Mouse (Mus musculus): Measurements from ENCODE around the gene Slc24a3. TPM values are rescaled to one million over a fixed set of nuclear protein-coding genes. Genes with fewer than 3 reads are reported as not detected.

Slc24a3 gene
- polyA plus RNA-seq, 1 experiment, result 66.1 TPM

DNA sequence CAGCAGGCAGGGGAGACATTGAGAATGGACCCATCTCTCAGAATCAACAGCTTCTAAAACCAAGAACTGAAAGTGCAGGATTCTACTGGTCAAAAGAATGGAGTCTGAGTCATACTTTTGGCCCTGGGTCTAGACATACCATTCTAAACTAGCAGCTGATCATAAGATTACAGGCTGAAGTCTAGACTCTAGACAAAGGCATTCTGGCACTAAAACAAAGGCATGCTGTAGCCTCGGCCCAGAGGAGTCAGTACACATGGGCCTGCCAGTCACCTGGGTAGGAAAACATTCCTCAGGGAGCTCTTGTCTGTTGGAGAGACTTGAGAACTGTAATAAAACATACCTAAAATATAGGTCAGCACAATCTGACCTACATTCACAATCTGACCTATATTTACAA lies 489.2 kb downstream of the Slc24a3 start:
- TF ChIP-seq FLI1 (IDR thresholded peaks at IDR 0.05; ENCODE audit: low read length), result no peak
- TF ChIP-seq GATA1 (IDR thresholded peaks at IDR 0.05; ENCODE audit: borderline replicate concordance, low read length), result no peak
- Histone ChIP-seq H3K27me3 (replicated peaks) (no peaks in the 10 kb centered on the region), H3K36me3 (replicated peaks; ENCODE audit: low read length) (no peaks in the 10 kb centered on the region), H3K4me3 (replicated peaks) (no peak overlapping the region), H3K9me3 (no peaks in the 10 kb centered on the region), H3K4me1 (no peaks in the 10 kb centered on the region)

DNA sequence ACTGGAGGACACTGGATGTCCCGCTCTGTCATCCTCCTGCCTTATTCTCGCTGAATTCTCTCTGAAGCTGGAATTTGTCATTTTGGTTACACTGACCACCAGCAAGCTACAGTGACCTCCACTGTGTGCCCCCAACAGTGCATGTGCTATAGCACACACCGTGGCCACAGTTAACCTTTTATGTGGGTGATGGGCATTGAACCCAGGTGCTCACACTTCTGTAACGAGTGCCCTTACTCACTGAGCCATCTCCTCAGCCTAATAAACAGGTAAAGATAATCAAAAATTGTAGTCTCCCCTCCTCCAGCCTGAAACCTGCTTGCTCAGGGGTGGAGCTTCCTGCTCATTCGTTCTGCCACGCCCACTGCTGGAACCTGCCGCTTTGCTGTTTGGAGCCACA lies 493.7 kb downstream of the Slc24a3 start:
- TF ChIP-seq GATA1 (IDR thresholded peaks at IDR 0.05; ENCODE audit: borderline replicate concordance, low read length) (no peak), FLI1 (IDR thresholded peaks at IDR 0.05; ENCODE audit: low read length) (no peak)

DNA sequence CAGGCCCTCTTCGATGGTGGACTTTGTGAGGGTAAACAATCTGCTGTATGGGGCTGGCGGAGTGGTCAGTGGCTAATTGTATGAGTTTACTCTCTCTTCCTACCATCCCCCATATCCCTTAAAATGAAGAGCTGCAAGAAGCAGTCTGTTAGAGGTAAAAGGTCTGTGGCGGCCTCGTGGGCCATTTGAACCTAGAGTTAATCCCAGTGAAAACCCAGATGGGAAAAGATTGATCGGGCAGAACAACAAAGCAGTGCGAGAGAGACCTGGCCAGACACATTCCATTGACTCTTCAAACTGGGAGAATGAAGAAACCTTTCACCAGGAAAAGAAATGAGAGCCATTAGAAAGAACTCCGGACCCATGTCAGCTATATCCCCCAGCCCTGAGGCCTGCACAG lies 496.3 kb downstream of the Slc24a3 start:
- no peaks in the 10 kb centered on the region for H3K9me3 ChIP-seq
- H3K27me3 ChIP-seq (replicated peaks), result peaks cover 10% of the 10 kb centered on the region
- H3K4me3 ChIP-seq (replicated peaks), result no peak overlapping the region
- no peaks in the 10 kb centered on the region for H3K4me1 ChIP-seq
- no peak for TF ChIP-seq GATA1 (IDR thresholded peaks at IDR 0.05; ENCODE audit: borderline replicate concordance, low read length)
- no peak for TF ChIP-seq FLI1 (IDR thresholded peaks at IDR 0.05; ENCODE audit: low read length)
- no peaks in the 10 kb centered on the region for H3K36me3 ChIP-seq (replicated peaks; ENCODE audit: low read length)

More for the DNA sequence above, 493.7 kb downstream of the Slc24a3 start:
- no peaks in the 10 kb centered on the region for H3K36me3 ChIP-seq (replicated peaks; ENCODE audit: low read length)
- no peaks in the 10 kb centered on the region for H3K9me3 ChIP-seq
- peaks cover 2% of the 10 kb centered on the region for H3K27me3 ChIP-seq (replicated peaks)
- no peak overlapping the region for H3K4me3 ChIP-seq (replicated peaks)
- H3K4me1 ChIP-seq, result no peaks in the 10 kb centered on the region

DNA sequence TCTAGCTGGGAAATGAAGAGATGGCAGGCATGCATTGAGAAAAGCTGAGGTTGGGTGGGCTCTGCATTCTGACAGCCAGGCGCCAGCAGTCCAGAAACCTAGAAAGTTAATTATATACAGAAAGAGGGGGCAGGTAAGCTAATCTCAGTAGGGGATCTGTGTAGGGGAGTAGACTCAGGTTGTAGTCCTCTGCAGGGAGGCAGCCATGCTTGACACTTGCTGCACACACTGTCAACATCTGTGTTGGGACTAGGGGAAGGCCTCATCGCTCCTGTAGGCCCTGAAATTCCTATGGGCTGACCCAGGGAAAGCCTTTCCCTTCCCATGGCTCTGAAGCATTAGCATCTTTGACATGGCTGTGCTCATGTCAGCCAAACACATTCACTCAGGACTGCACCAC lies 496.8 kb downstream of the Slc24a3 start:
- Histone ChIP-seq H3K9me3 (no peaks in the 10 kb centered on the region), H3K4me1 (no peaks in the 10 kb centered on the region), H3K4me3 (replicated peaks) (no peak overlapping the region), H3K36me3 (replicated peaks; ENCODE audit: low read length) (no peaks in the 10 kb centered on the region), H3K27me3 (replicated peaks) (peaks cover 10% of the 10 kb centered on the region)
- TF ChIP-seq GATA1 (IDR thresholded peaks at IDR 0.05; ENCODE audit: borderline replicate concordance, low read length) (no peak), FLI1 (IDR thresholded peaks at IDR 0.05; ENCODE audit: low read length) (no peak)

DNA sequence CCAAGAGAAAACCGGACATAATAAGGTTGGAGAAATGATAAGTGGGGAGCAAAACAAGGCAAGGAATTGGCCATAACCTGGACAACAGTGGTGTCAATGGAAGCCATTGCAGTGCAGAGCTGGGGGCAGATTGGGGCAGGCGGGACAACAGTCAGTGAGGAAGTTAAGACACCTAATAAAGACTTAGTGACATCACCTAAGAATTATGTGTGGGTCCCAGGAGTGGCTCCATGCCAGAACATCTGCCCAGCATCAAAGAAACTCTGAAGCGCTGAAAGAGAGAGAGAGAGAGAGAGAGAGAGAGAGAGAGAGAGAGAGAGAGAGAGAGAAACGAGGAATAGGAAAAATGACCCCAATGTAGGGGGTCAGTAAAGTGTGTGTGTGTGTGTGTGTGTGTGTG lies 500.6 kb downstream of the Slc24a3 start:
- Histone ChIP-seq H3K27me3 (replicated peaks) (peaks cover 12% of the 10 kb centered on the region), H3K4me3 (replicated peaks) (no peak overlapping the region), H3K4me1 (no peaks in the 10 kb centered on the region), H3K9me3 (no peaks in the 10 kb centered on the region), H3K36me3 (replicated peaks; ENCODE audit: low read length) (no peaks in the 10 kb centered on the region)
- TF ChIP-seq GATA1 (IDR thresholded peaks at IDR 0.05; ENCODE audit: borderline replicate concordance, low read length), result no peak
- TF ChIP-seq FLI1 (IDR thresholded peaks at IDR 0.05; ENCODE audit: low read length), result no peak

DNA sequence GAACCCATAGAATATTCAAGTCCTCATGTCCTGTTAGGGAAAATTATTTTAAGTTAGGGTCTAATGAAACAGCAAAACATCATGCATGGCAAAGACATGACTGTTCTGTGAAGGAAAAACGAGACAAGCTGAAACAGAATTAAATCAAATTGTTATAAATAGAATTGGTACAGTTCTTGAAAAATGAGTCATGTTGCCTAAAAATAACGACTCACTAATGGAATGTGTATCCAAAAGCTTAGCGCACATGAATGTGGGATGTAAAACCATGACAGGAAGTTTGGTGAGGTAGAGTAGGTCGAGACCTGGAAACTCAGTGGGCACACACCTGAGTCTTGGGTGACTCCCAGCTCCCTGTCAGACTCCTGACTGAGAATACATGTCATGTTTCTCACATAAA lies 502.6 kb downstream of the Slc24a3 start:
- TF ChIP-seq GATA1 (IDR thresholded peaks at IDR 0.05; ENCODE audit: borderline replicate concordance, low read length) (no peak), FLI1 (IDR thresholded peaks at IDR 0.05; ENCODE audit: low read length) (no peak)
- H3K4me3 ChIP-seq (replicated peaks), result no peak overlapping the region
- peaks cover 8% of the 10 kb centered on the region for H3K4me1 ChIP-seq
- H3K9me3 ChIP-seq, result no peaks in the 10 kb centered on the region
- H3K36me3 ChIP-seq (replicated peaks; ENCODE audit: low read length), result no peaks in the 10 kb centered on the region
- H3K27me3 ChIP-seq (replicated peaks), result peaks cover 20% of the 10 kb centered on the region

DNA sequence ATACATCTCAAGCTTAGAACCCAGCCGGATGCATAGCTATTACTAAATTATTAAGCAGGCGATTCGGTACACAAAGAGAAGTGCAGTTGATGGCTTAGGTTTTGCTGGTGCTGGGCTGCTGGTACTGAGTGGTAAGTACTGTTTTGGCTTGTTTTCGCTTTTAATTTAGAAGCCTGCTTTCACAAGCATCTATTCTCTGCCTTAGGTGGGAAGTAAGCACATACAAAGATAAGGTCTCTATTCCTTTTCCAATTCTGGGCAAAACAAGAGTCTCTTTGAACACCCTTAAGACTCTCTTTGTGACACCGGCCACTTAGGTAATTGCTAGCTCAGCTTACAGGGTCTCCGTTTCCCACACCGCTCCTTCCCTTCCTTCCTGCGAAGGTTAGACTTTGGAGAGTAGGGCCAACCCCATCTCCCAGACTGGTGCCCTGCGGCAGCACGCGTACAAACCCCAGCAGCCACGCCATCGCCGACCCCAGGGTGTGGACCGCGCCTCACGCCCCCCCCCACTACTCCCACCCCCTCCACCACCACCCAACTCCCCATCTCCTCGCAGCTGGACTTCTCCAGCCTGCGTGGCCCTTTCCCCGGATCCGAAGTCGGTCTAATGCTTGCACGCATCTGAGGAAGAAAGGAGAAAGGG lies 507.1 kb downstream of the Slc24a3 start:
- H3K9me3 ChIP-seq, result peaks cover 15% of the 10 kb centered on the region
- TF ChIP-seq FLI1 (IDR thresholded peaks at IDR 0.05; ENCODE audit: low read length), result no peak
- TF ChIP-seq GATA1 (IDR thresholded peaks at IDR 0.05; ENCODE audit: borderline replicate concordance, low read length), result no peak

DNA sequence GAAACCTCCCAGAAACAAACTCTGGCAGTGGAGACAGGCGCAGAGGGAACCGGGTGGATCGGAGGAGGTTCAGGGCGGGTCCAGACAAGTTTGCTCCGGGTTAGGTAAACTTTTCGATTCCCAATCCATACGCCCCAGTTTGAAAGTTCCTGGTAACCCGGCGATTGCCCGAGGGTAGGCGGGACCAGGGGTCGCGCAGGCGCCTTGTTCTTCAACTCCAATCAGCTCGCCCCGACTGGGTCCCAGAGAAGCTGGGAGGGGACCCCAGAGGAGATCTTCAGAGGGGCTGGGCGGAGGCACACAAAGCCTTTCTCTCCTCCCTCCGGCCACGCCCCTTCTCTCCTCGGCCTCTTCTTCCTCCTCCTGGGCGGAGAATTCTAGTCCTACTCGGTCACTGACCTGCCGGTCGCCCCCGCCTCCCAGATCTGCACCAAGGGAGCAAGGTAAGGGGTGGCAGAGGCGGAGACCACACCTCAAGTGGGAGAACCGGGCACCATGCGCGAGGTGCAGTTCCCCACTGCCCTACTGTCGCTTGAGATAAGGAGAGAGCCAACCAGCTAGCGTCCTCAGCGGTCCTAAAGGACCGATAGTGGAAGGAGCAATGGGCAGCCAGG lies 507.7 kb downstream of the Slc24a3 start, which contains the start of gene Rin2:
Rin2 (plus strand) TSS at position 74 of the 614 bp plus-strand sequence.
- Histone ChIP-seq H3K27me3 (replicated peaks) (peaks cover 42% of the 10 kb centered on the region), H3K36me3 (replicated peaks; ENCODE audit: low read length) (no peaks in the 10 kb centered on the region), H3K9me3 (peaks cover 15% of the 10 kb centered on the region), H3K4me1 (peaks cover 18% of the 10 kb centered on the region), H3K4me3 (replicated peaks) (peak within 1 kb of the TSS; percentile 92)
- no peak for TF ChIP-seq GATA1 (IDR thresholded peaks at IDR 0.05; ENCODE audit: borderline replicate concordance, low read length)

More for the DNA sequence above, 507.1 kb downstream of the Slc24a3 start:
- H3K36me3 ChIP-seq (replicated peaks; ENCODE audit: low read length), result no peaks in the 10 kb centered on the region
- peaks cover 18% of the 10 kb centered on the region for H3K4me1 ChIP-seq
- peak overlapping the region; percentile 92 for H3K4me3 ChIP-seq (replicated peaks)
- H3K27me3 ChIP-seq (replicated peaks), result peaks cover 42% of the 10 kb centered on the region

DNA sequence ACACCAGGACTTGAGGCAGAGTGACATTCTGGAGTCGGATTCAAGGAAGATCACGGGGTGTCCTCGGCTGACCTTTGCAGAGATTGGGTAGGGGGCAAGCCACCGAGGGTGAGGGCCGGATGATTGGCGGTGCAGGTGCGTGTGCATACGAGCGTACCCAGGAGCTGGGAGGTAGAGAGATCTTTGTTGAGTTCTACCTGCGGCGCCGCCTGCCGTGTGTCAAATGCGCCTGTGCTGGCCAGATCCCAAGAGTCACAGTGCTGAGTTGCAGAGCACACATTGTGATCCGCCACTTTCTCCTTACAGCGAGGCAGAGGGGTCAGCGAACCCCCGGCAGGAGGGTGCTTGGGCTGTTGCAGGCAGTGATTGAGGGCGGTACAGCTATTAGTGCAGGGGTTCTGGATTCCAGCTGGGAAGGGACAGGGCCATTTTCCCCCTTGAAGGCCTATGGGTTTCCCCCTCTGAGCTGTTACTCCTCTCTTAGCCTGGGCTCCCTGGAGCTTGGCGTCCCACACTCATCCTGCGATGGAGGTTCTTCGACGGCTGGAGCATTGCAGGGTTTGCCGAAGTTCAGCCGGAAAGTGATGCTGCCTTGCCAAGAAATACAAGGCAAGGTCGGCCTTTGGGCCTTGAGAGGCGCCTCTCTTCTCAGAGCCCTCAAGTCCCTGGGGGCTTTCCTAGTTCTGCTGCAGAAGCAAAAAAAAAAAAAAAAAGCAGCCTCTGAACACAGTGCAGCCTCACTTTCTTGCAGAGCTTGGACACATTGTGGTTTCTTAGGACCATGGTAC lies 508.4 kb downstream of the Slc24a3 start:
- TF ChIP-seq GATA1 (IDR thresholded peaks at IDR 0.05; ENCODE audit: borderline replicate concordance, low read length) (no peak), FLI1 (IDR thresholded peaks at IDR 0.05; ENCODE audit: low read length) (no peak)
- Histone ChIP-seq H3K9me3 (peaks cover 15% of the 10 kb centered on the region), H3K4me3 (replicated peaks) (peak overlapping the region; percentile 92), H3K4me1 (peaks cover 18% of the 10 kb centered on the region), H3K36me3 (replicated peaks; ENCODE audit: low read length) (no peaks in the 10 kb centered on the region), H3K27me3 (replicated peaks) (peaks cover 46% of the 10 kb centered on the region)

DNA sequence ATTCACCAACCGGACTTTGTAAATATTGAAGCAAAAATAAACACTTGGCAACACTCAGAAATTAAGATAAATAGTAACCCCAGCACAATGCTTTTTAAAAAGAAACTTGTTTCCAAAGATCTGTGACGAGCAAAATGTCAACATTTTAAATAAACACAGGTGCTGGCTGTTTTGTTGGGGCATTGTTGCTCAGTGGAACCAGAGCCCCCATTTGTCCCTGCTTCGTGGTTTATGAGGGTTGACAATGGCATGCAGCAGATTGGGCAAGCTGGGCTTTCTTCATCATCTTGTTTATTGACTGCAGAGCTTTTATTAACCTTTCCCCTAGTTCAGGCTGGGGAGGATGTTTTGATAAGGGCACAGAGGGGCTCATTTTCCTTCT lies 509.0 kb downstream of the Slc24a3 start:
- H3K4me3 ChIP-seq (replicated peaks), result no peak overlapping the region
- H3K9me3 ChIP-seq, result peaks cover 15% of the 10 kb centered on the region
- peaks cover 18% of the 10 kb centered on the region for H3K4me1 ChIP-seq
- no peaks in the 10 kb centered on the region for H3K36me3 ChIP-seq (replicated peaks; ENCODE audit: low read length)
- H3K27me3 ChIP-seq (replicated peaks), result peaks cover 47% of the 10 kb centered on the region
- TF ChIP-seq GATA1 (IDR thresholded peaks at IDR 0.05; ENCODE audit: borderline replicate concordance, low read length) (no peak), FLI1 (IDR thresholded peaks at IDR 0.05; ENCODE audit: low read length) (no peak)
